10 mouse cellular contexts compared by ENCODE assay signal in genomic region chr9:62817828-62818614, GRCm38 (mm10). TPM values are rescaled to one million over a fixed set of nuclear protein-coding genes. Genes with fewer than 3 reads are reported as not detected.
DNase-seq lines count a peak whose midpoint lies in the region; ATAC-seq and TF ChIP-seq lines count a peak whose summit lies in the region.
"Had no signal": no experiment of that assay in that cellular context is flagged by ENCODE, and none has a peak within 500 bp of the region (broad histone marks: within the 10 kb centered on the region; RNA-seq: fewer than 3 reads in every experiment).

No protein-coding gene starts in this region.

- 59% methylated on average over 4 of the region's 4 CpGs for WGBS in kidney, adult 2 months
- WGBS in kidney, embryonic 15.5 days = 72% methylated on average over 4 of the region's 4 CpGs
- WGBS in midbrain, embryonic 14.5 days = 78% methylated on average over 4 of the region's 4 CpGs

- H3K27me3 ChIP-seq in kidney, adult 2 months (replicated peaks; ENCODE audit: control insufficient read depth, insufficient read depth, low read length) = no peaks in the 10 kb centered on the region
- no peaks in the 10 kb centered on the region for H3K27me3 ChIP-seq in kidney, embryonic 15.5 days
- H3K27me3 ChIP-seq in myocyte (ENCODE audit: control insufficient read depth, insufficient read depth, insufficient read length) = no peaks in the 10 kb centered on the region
- no peaks in the 10 kb centered on the region for H3K27me3 ChIP-seq in midbrain, embryonic 14.5 days (ENCODE audit: control insufficient read depth, insufficient read depth, low read length)

- H3K4me3 ChIP-seq in kidney, adult 2 months (ENCODE audit: insufficient read depth, low read depth, low read length) = no peak overlapping the region
- no peak overlapping the region for H3K4me3 ChIP-seq in kidney, embryonic 15.5 days (replicated peaks)
- H3K4me3 ChIP-seq in myocyte = no peak overlapping the region
- no peak overlapping the region for H3K4me3 ChIP-seq in midbrain, embryonic 14.5 days (replicated peaks; ENCODE audit: low read depth, low read length)

- no peaks in the 10 kb centered on the region for H3K9me3 ChIP-seq in kidney, embryonic 15.5 days (replicated peaks)
- no peaks in the 10 kb centered on the region for H3K9me3 ChIP-seq in midbrain, embryonic 14.5 days (ENCODE audit: control insufficient read depth, low read length)

- no peaks in the 10 kb centered on the region for H3K4me1 ChIP-seq in kidney, adult 2 months (ENCODE audit: control insufficient read depth, insufficient read depth, low read length)
- no peaks in the 10 kb centered on the region for H3K4me1 ChIP-seq in kidney, embryonic 15.5 days
- no peaks in the 10 kb centered on the region for H3K4me1 ChIP-seq in midbrain, embryonic 14.5 days (ENCODE audit: control insufficient read depth, insufficient read depth, low read length)

- H3K4me2 ChIP-seq in kidney, embryonic 15.5 days = no peak overlapping the region
- peak overlapping the region; percentile 53 for H3K4me2 ChIP-seq in myocyte (ENCODE audit: low read depth)
- no peak overlapping the region for H3K4me2 ChIP-seq in midbrain, embryonic 14.5 days (ENCODE audit: low read length)

- no peak overlapping the region for H3ac ChIP-seq in myocyte (ENCODE audit: control insufficient read depth, insufficient read length)

- ATAC-seq in kidney, embryonic 15.5 days (replicated peaks; ENCODE audit: low FRiP score) = no peak
- no peak for ATAC-seq in midbrain, embryonic 14.5 days (ENCODE audit: low FRiP score, low TSS enrichment)
- ATAC-seq: inflammation-experienced regulatory T-cells, adult 6 months; midbrain, embryonic 16.5 days had no signal

- H3K9ac ChIP-seq in kidney, embryonic 15.5 days = no peak overlapping the region
- H3K9ac ChIP-seq in midbrain, embryonic 14.5 days (replicated peaks; ENCODE audit: low read length) = no peak overlapping the region

- no peaks in the 10 kb centered on the region for H3K36me3 ChIP-seq in kidney, adult 2 months (ENCODE audit: control insufficient read depth, insufficient read depth, low read length)
- no peaks in the 10 kb centered on the region for H3K36me3 ChIP-seq in kidney, embryonic 15.5 days
- no peaks in the 10 kb centered on the region for H3K36me3 ChIP-seq in myocyte (ENCODE audit: control insufficient read depth, insufficient read depth)
- H3K36me3 ChIP-seq in midbrain, embryonic 14.5 days (ENCODE audit: control insufficient read depth, insufficient read depth, low read length) = no peaks in the 10 kb centered on the region

- no peak for TF ChIP-seq CTCF in kidney, adult 2 months (conservative IDR thresholded peaks at IDR 0.05; ENCODE audit: insufficient read depth, insufficient read length, low read depth, low read length)

- no peaks in the 10 kb centered on the region for H3K79me2 ChIP-seq in myocyte (ENCODE audit: control insufficient read depth, insufficient read depth)

- H3K27ac ChIP-seq in kidney, adult 2 months (ENCODE audit: insufficient read depth, low read depth, low read length) = no peak overlapping the region
- H3K27ac ChIP-seq in kidney, embryonic 15.5 days = no peak overlapping the region
- no peak overlapping the region for H3K27ac ChIP-seq in midbrain, embryonic 14.5 days (replicated peaks; ENCODE audit: low read depth, low read length)

- no peak for TF ChIP-seq POLR2A in kidney, adult 2 months (IDR thresholded peaks at IDR 0.05; ENCODE audit: low read depth, low read length)
- no peak for TF ChIP-seq POLR2A in myocyte (IDR thresholded peaks at IDR 0.05; ENCODE audit: insufficient read length, low read depth)

- peak; percentile 27 for DNase-seq in kidney, adult 2 months
- DNase-seq in NIH3T3 (ENCODE audit: low read depth) = peak; percentile 66
- DNase-seq in fibroblast of lung, adult 2 months (ENCODE audit: low read depth) = peak; percentile 21
- no peak for DNase-seq in midbrain, embryonic 14.5 days
- DNase-seq in embryo, embryonic 10.5 days (ENCODE audit: low spot score) = no peak
- DNase-seq: right cerebral cortex, postnatal 25 days had no signal

TF ChIP-seq in myocyte, 11 proteins besides CTCF, POLR2A, EP300 and RAD21:
- TF ChIP-seq CEBPB (IDR thresholded peaks at IDR 0.05; ENCODE audit: insufficient read depth, poor library complexity, severe bottlenecking) = no peak
- TF ChIP-seq MYOD1 (IDR thresholded peaks at IDR 0.05; ENCODE audit: control insufficient read depth in 1 of 3, insufficient read length in 2 of 3, low read depth in 2 of 3) = peak in 1 of 3 experiments; percentile 7
- TF ChIP-seq POLR2AphosphoS2 (IDR thresholded peaks at IDR 0.05; ENCODE audit: insufficient read length, low read depth) = no peak
- TF ChIP-seq MYOG (IDR thresholded peaks at IDR 0.05; ENCODE audit: control insufficient read depth in 1 of 3, insufficient read depth in 1 of 3, insufficient read length in 2 of 3, low read depth in 2 of 3) = peak in 1 of 3 experiments; percentile 34

RNA-seq across cellular contexts. Expression of gene Fem1b, which starts 6.3 kb away (rescaled TPM):
- 8.3 and 8.6 TPM in 2 replicates for polyA plus RNA-seq in kidney, adult 2 months (2012; rRNA removed)
- 22.7 and 23.2 TPM in 2 replicates for polyA plus RNA-seq in kidney, embryonic 15.5 days (2015; fragmentation: Nextera tagmentation; extraction: Ambion mirVana)
- polyA plus RNA-seq in myocyte (2012; fragmentation: generic; extraction: Trizol) = 16.5 TPM
- 71.5 and 103 TPM in 2 replicates for polyA plus RNA-seq in midbrain, embryonic 14.5 days (2014; fragmentation: Nextera tagmentation; extraction: Ambion mirVana)

RNA-seq across cellular contexts. Expression of gene Cln6, which starts 20.6 kb away (rescaled TPM):
- 94.0 and 101 TPM in 2 replicates for polyA plus RNA-seq in kidney, adult 2 months (2012; rRNA removed)
- polyA plus RNA-seq in kidney, embryonic 15.5 days (2015; fragmentation: Nextera tagmentation; extraction: Ambion mirVana) = 23.2 and 27.1 TPM in 2 replicates
- polyA plus RNA-seq in myocyte (2012; fragmentation: generic; extraction: Trizol) = 25.9 TPM
- polyA plus RNA-seq in midbrain, embryonic 14.5 days (2014; fragmentation: Nextera tagmentation; extraction: Ambion mirVana) = 3.1 and 5.2 TPM in 2 replicates

RNA-seq across cellular contexts. Expression of gene Calml4, which starts 39.9 kb away (rescaled TPM):
- polyA plus RNA-seq in kidney, adult 2 months (2012; rRNA removed) = 224 and 296 TPM in 2 replicates
- 102 and 107 TPM in 2 replicates for polyA plus RNA-seq in kidney, embryonic 15.5 days (2015; fragmentation: Nextera tagmentation; extraction: Ambion mirVana)
- 14.0 TPM for polyA plus RNA-seq in myocyte (2012; fragmentation: generic; extraction: Trizol)
- 7.1 TPM in 2 replicates for polyA plus RNA-seq in midbrain, embryonic 14.5 days (2014; fragmentation: Nextera tagmentation; extraction: Ambion mirVana)

Comparison
In these comparisons a context has a peak if more than half of its experiments do, and no peak if none do; other contexts are left out.
1. DNase-seq: peak in kidney, adult 2 months (single experiment), NIH3T3 (single experiment) and fibroblast of lung, adult 2 months (single experiment); none in midbrain, embryonic 14.5 days (single experiment) and embryo, embryonic 10.5 days (single experiment).